Mouse (Mus musculus) forebrain, embryonic 11.5 days (tissue): Measurements from ENCODE around the gene Vim. TPM values are rescaled to one million over a fixed set of nuclear protein-coding genes. Genes with fewer than 3 reads are reported as not detected.
A peak's percentile ranks its signal among the peaks of the same experiment; 100 is the strongest.
"Not testable (repeated sequence)": the region's sequence is repeated elsewhere in the genome, so short reads cannot be mapped to it uniquely, and the experiment has no call there.

ENCODE experiments used
- ATAC-seq: fragments of 200-750 bp; cut with Nextera tagmentation; replicated peaks from 2 replicates; pipeline ENCODE4 v1.8.0; 2017; ENCODE audit warnings: moderate TSS enrichment; ENCODE audit not compliant: low FRiP score
- DNase-seq: peaks from one replicate; pipeline ENCODE4 v3.0.0-alpha.2; 2017; ENCODE audit warnings: low spot score
- H3K27ac ChIP-seq: fragments of 300-500 bp; sonication (generic); 2 replicates; pipeline ENCODE4 v1.5.1; 2014; ENCODE audit warnings: low read depth, low read length
- H3K27me3 ChIP-seq: fragments of 300-500 bp; sonication (generic); 2 replicates; pipeline ENCODE4 v1.6.1; 2014; ENCODE audit warnings: mild to moderate bottlenecking, low read length, mixed read lengths; ENCODE audit not compliant: control insufficient read depth, insufficient read depth
- H3K36me3 ChIP-seq: fragments of 300-500 bp; sonication (generic); 2 replicates; pipeline ENCODE4 v1.6.1; 2014; ENCODE audit warnings: mild to moderate bottlenecking, low read length, moderate library complexity, mixed read lengths; ENCODE audit not compliant: control insufficient read depth, insufficient read depth
- H3K4me1 ChIP-seq: fragments of 300-500 bp; sonication (generic); replicated peaks from 2 replicates; pipeline ENCODE4 v1.6.1; 2014; ENCODE audit warnings: low read length, mixed read lengths; ENCODE audit not compliant: control insufficient read depth, insufficient read depth
- H3K4me2 ChIP-seq: fragments of 300-500 bp; sonication (generic); 2 replicates; pipeline ENCODE4 v1.6.1; 2014; ENCODE audit warnings: low read depth, mild to moderate bottlenecking, low read length, moderate library complexity, mixed read lengths; ENCODE audit not compliant: severe bottlenecking
- H3K4me3 ChIP-seq: fragments of 300-500 bp; sonication (generic); 2 replicates; pipeline ENCODE4 v1.5.1; 2014; ENCODE audit warnings: low read depth, low read length
- H3K9ac ChIP-seq: fragments of 300-500 bp; sonication (generic); 2 replicates; pipeline ENCODE4 v1.6.1; 2014; ENCODE audit warnings: low read length
- H3K9me3 ChIP-seq: fragments of 300-500 bp; sonication (generic); 2 replicates; pipeline ENCODE4 v1.6.1; 2016; ENCODE audit warnings: low read length, mixed read lengths; ENCODE audit not compliant: control insufficient read depth
- WGBS: fragments of 180-500 bp; shearing (Covaris S2); extraction: QIAGEN DNeasy Blood & Tissue Kit; methylation state at CpG from one replicate; pipeline ENCODE4 v1.1.7; 2014; 5-methylcytosine and 5-hydroxymethylcytosine counted together
- polyA plus RNA-seq: library from polyadenylated mRNA; unstranded; fragments of >200 nt; fragmentation: Nextera tagmentation; extraction: Ambion mirVana; gene quantifications from 2 replicates; pipeline ENCODE4 v1.2.1, GENCODE M21; 2014

Gene Vim
- polyA plus RNA-seq, 1 experiment from 2014 or later = 1,264 TPM

- no peak overlapping the region for H3K4me2 ChIP-seq
- H3K9ac ChIP-seq = no peak overlapping the region
- H3K4me1 ChIP-seq = no peaks in the 10 kb centered on the region
- no peaks in the 10 kb centered on the region for H3K9me3 ChIP-seq
- H3K27ac ChIP-seq = no peak overlapping the region
- no peak for DNase-seq
- ATAC-seq = no peak
- H3K4me3 ChIP-seq = no peak overlapping the region
- no peaks in the 10 kb centered on the region for H3K36me3 ChIP-seq
- H3K27me3 ChIP-seq = no peaks in the 10 kb centered on the region
- WGBS = 86% methylated on average over 4 of the region's 4 CpGs
Measured at GRCm38 (mm10) chr2:13593328-13593727, 19.6 kb downstream of the Vim start.

GRCm38 (mm10) chr2:13596965-13597656, 23.4 kb downstream of the Vim start:
- Histone ChIP-seq H3K9me3 (no peaks in the 10 kb centered on the region), H3K4me2 (no peak overlapping the region), H3K4me1 (no peaks in the 10 kb centered on the region), H3K4me3 (no peak overlapping the region), H3K27me3 (no peaks in the 10 kb centered on the region), H3K36me3 (no peaks in the 10 kb centered on the region), H3K9ac (no peak overlapping the region), H3K27ac (no peak overlapping the region)
- ATAC-seq (0 out of 2 replicates have a peak, but pooled peaks have one; percentile 33), DNase-seq (no peak)
- 100% methylated on average over 1 of the region's 1 CpGs for whole genome bisulfite sequencing

- 77% methylated on average over 5 of the region's 5 CpGs for WGBS
- no peak overlapping the region for H3K4me3 ChIP-seq
- no peaks in the 10 kb centered on the region for H3K27me3 ChIP-seq
- DNase-seq (no peak), ATAC-seq (no peak)
- no peak overlapping the region for H3K27ac ChIP-seq
- H3K4me2 ChIP-seq = no peak overlapping the region
- no peaks in the 10 kb centered on the region for H3K4me1 ChIP-seq
- no peaks in the 10 kb centered on the region for H3K9me3 ChIP-seq
- H3K36me3 ChIP-seq = no peaks in the 10 kb centered on the region
- H3K9ac ChIP-seq = no peak overlapping the region
Measured at GRCm38 (mm10) chr2:13598166-13598565, 24.4 kb downstream of the Vim start.

- no peak overlapping the region for H3K4me2 ChIP-seq
- no peaks in the 10 kb centered on the region for H3K9me3 ChIP-seq
- H3K27ac ChIP-seq = no peak overlapping the region
- H3K27me3 ChIP-seq = no peaks in the 10 kb centered on the region
- no peak overlapping the region for H3K9ac ChIP-seq
- H3K4me3 ChIP-seq = no peak overlapping the region
- no peaks in the 10 kb centered on the region for H3K36me3 ChIP-seq
- ATAC-seq (no peak), DNase-seq (no peak)
- H3K4me1 ChIP-seq = no peaks in the 10 kb centered on the region
Measured at GRCm38 (mm10) chr2:13603093-13603492, 29.4 kb downstream of the Vim start.

GRCm38 (mm10) chr2:13603636-13604035, 29.9 kb downstream of the Vim start:
- not testable (repeated sequence) for H3K4me1 ChIP-seq, DNase-seq, H3K27ac ChIP-seq, H3K9ac ChIP-seq, H3K27me3 ChIP-seq, H3K36me3 ChIP-seq, ATAC-seq, H3K4me3 ChIP-seq, H3K4me2 ChIP-seq, H3K9me3 ChIP-seq
- WGBS = 77% methylated on average over 4 of the region's 5 CpGs

- ATAC-seq = no peak
- Histone ChIP-seq H3K36me3 (no peaks in the 10 kb centered on the region), H3K4me3 (no peak overlapping the region), H3K9me3 (no peaks in the 10 kb centered on the region), H3K27ac (no peak overlapping the region), H3K4me1 (no peaks in the 10 kb centered on the region), H3K9ac (no peak overlapping the region), H3K27me3 (no peaks in the 10 kb centered on the region), H3K4me2 (no peak overlapping the region)
- 83% methylated on average over 7 of the region's 7 CpGs for WGBS
- DNase-seq = no peak
Measured at GRCm38 (mm10) chr2:13630136-13630832, 56.6 kb downstream of the Vim start.

Other genes starting within 250 kb of the Vim start
- 0.32 and 0.49 TPM in 2 replicates for gene Cubn, start 82.1 kb upstream of the Vim start, polyA plus RNA-seq
- gene Trdmt1, start 29.3 kb upstream of the Vim start, polyA plus RNA-seq = 9.4 and 9.5 TPM in 2 replicates
- 0.28 and 0.87 TPM in 2 replicates for gene St8sia6, start 220.1 kb downstream of the Vim start, polyA plus RNA-seq